Mouse (Mus musculus): ENCODE results near the gene Sipa1l2.

DNA sequence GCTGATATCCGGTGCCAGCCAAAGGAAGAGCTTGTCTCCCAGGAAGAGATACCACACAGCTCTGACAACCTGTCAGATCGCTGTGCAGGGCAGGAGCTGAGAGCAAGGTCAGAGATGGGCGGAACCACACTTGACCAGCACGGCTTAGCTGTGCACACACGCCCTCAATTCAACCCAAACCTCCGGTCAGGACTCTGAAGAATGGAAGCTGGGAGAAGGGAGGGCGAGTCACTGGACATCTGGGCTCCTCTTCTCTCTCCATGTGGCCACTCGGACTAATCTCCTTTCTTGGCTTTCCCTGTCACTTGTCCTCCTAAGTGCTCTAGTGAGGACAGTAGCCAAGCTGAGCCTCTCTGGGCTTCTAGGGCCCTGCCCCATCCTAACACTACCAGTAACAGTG is 53.9 kb downstream of the Sipa1l2 start:
- no peak for TF ChIP-seq CTCF (IDR thresholded peaks at IDR 0.05; ENCODE audit: low read depth)
- no peak for TF ChIP-seq EP300 (IDR thresholded peaks at IDR 0.05; ENCODE audit: low read depth)
